Mouse (Mus musculus) midbrain, embryonic 15.5 days (tissue): Measurements from ENCODE around the gene Cacng3. TPM values are rescaled to one million over a fixed set of nuclear protein-coding genes. Genes with fewer than 3 reads are reported as not detected.

ENCODE experiments used
- ATAC-seq: fragments of 200-750 bp; cut with Nextera tagmentation; replicated peaks from 2 replicates; pipeline ENCODE4 v1.8.0; 2017; ENCODE audit warnings: moderate TSS enrichment
- H3K27ac ChIP-seq: fragments of 300-500 bp; sonication (generic); 2 replicates; pipeline ENCODE4 v1.5.1; 2015; ENCODE audit warnings: mild to moderate bottlenecking, inconsistent platforms
- H3K27me3 ChIP-seq: fragments of 300-500 bp; sonication (generic); replicated peaks from 2 replicates; pipeline ENCODE4 v1.6.1; 2015; ENCODE audit warnings: inconsistent platforms
- H3K36me3 ChIP-seq: fragments of 300-500 bp; sonication (generic); replicated peaks from 2 replicates; pipeline ENCODE4 v1.6.1; 2015; ENCODE audit warnings: inconsistent platforms
- H3K4me1 ChIP-seq: fragments of 300-500 bp; sonication (generic); 2 replicates; pipeline ENCODE4 v1.6.1; 2015; ENCODE audit warnings: inconsistent platforms
- H3K4me2 ChIP-seq: fragments of 300-500 bp; sonication (generic); 2 replicates; pipeline ENCODE4 v1.6.1; 2015; ENCODE audit warnings: inconsistent platforms, mild to moderate bottlenecking, moderate library complexity
- H3K4me3 ChIP-seq: fragments of 300-500 bp; sonication (generic); 2 replicates; pipeline ENCODE4 v1.5.1; 2015; ENCODE audit warnings: mild to moderate bottlenecking, inconsistent platforms
- H3K9ac ChIP-seq: fragments of 300-500 bp; sonication (generic); 2 replicates; pipeline ENCODE4 v1.6.1; 2015; ENCODE audit warnings: mild to moderate bottlenecking, inconsistent platforms
- H3K9me3 ChIP-seq: fragments of 300-500 bp; sonication (generic); 2 replicates; pipeline ENCODE4 v1.6.1; 2016; ENCODE audit warnings: inconsistent platforms
- WGBS: fragments of 180-500 bp; shearing (Covaris S2); methylation state at CpG from one replicate; pipeline ENCODE4 v1.1.7; 2015; ENCODE audit warnings: mixed read lengths; 5-methylcytosine and 5-hydroxymethylcytosine counted together
- polyA plus RNA-seq: library from polyadenylated mRNA; unstranded; fragments of >200 nt; fragmentation: Nextera tagmentation; extraction: Ambion mirVana; gene quantifications from 2 replicates; pipeline ENCODE4 v1.2.1, GENCODE M21; 2015

The Cacng3 gene
- polyA plus RNA-seq, 1 experiment from 2014 or later = 24.6 TPM

DNA sequence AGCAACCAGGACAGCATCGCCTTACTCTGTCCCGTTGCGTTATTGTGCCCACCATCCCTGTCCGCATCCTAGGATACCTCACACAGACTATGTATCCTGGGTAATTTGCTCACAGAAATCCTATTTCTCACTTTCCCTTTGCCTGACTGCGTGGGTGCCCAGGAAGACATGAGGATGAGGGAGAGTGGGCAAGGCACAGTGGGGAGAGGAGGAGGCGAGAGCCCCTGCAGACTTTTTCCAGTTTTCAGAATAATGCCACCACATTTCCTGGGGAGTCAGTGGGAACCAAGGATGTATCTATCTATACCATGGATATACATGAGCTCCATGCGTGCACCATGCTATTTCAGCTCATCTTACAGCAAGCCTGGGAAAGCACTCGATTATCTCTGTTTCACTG is 57.9 kb downstream of the Cacng3 start:
- no peak for ATAC-seq
- Histone ChIP-seq H3K27me3 (no peaks in the 10 kb centered on the region), H3K9me3 (no peaks in the 10 kb centered on the region), H3K4me3 (no peak overlapping the region), H3K4me1 (no peaks in the 10 kb centered on the region), H3K27ac (no peak overlapping the region), H3K9ac (no peak overlapping the region), H3K36me3 (no peaks in the 10 kb centered on the region), H3K4me2 (no peak overlapping the region)
- WGBS = 91% methylated on average over 8 of the region's 8 CpGs

DNA sequence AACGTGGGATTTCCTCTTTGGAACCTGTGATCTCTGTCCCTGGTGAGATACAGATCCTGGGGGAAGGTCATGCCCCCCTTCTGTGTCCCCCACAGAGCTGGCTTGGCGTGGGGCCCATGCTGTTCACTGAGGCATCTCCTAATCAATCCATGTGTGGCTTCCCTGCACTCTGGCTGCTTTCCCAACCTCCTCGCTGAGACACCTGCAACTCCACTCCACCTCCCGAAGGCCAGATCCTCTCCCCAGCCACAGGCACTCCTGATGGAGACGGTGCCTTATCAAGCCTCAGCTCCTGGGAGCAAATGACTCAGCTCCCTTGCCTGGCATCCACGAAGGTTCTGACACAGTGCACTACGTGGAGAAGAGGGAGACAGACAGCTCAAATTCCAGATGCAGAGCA is 58.6 kb downstream of the Cacng3 start:
- H3K27me3 ChIP-seq = no peaks in the 10 kb centered on the region
- no peaks in the 10 kb centered on the region for H3K4me1 ChIP-seq
- WGBS = 35% methylated on average over 7 of the region's 7 CpGs
- H3K4me3 ChIP-seq = no peak overlapping the region
- H3K4me2 ChIP-seq = no peak overlapping the region
- no peak for ATAC-seq
- no peak overlapping the region for H3K27ac ChIP-seq
- H3K36me3 ChIP-seq = no peaks in the 10 kb centered on the region
- no peak overlapping the region for H3K9ac ChIP-seq
- no peaks in the 10 kb centered on the region for H3K9me3 ChIP-seq

DNA sequence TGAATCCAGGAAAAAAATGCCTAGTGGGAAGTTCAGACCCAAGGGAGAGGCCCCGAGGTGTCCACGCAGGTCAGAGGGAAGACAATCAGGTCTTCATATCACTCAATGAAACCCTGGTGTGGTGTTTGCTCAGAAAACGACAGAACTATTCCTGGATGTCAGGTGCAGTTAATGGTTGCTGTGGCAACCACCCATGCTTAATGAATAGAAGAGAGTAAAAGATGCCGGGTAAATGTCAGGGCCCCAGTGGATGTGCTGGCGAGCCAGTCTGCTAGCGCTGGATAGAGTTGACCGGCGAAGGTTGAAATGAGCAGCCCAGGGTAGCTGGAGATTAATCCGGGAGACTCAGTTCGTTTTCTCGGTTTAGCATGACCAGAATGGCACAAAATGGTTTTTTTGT is 65.0 kb downstream of the Cacng3 start:
- Histone ChIP-seq H3K27ac (peak overlapping the region; percentile 49), H3K36me3 (no peaks in the 10 kb centered on the region), H3K4me2 (no peak overlapping the region), H3K9ac (no peak overlapping the region), H3K27me3 (no peaks in the 10 kb centered on the region), H3K4me1 (peaks cover 13% of the 10 kb centered on the region), H3K4me3 (no peak overlapping the region), H3K9me3 (no peaks in the 10 kb centered on the region)
- 30% methylated on average over 11 of the region's 11 CpGs for WGBS
- peak; percentile 63; the same call in 1 of the 2 replicates for ATAC-seq

DNA sequence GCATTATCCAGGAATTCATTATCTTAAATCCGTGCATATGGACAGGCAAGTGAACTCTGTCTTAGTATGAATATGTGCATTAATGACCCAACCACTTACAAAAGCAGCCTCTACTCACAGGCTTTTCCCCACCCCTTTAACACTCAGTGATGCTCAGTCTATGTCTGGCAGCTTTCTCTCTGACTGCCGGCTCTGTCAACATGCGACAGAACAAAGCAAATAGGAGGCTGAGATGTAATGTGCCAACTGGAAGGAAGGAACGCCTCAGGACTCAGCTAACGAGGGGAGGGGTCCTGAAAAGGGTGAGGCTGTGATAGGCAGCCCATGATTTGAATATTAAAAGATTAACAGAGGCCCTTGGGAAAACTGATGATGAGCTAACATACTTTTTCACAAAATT is 68.2 kb downstream of the Cacng3 start:
- WGBS = 24% methylated on average over 5 of the region's 5 CpGs
- H3K9ac ChIP-seq = no peak overlapping the region
- no peak overlapping the region for H3K4me2 ChIP-seq
- peaks cover 13% of the 10 kb centered on the region for H3K4me1 ChIP-seq
- no peak overlapping the region for H3K4me3 ChIP-seq
- peak overlapping the region; percentile 47; the same call in 1 of the 2 replicates for H3K27ac ChIP-seq
- H3K36me3 ChIP-seq = no peaks in the 10 kb centered on the region
- H3K27me3 ChIP-seq = no peaks in the 10 kb centered on the region
- no peaks in the 10 kb centered on the region for H3K9me3 ChIP-seq
- ATAC-seq = peak; percentile 77

DNA sequence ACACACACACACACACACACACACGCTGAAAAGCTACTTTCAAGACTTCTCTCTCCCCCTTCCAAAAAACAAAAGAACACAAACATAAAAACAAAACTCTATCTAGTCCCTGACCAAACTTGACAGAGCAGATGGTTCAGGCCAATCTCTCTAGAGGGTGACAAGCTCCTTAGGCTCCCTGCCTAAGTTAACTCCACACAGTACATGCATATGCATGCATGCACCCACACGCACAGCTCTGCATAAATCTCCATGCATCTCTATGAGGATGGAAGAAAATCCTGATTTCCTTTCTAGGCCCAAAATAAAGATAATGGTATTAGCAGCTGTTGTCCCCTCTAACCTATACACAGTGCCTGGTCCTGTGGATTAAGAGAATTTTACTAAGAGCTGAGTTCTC is 70.4 kb downstream of the Cacng3 start:
- Histone ChIP-seq H3K27ac (no peak overlapping the region), H3K9me3 (no peaks in the 10 kb centered on the region), H3K4me2 (no peak overlapping the region), H3K4me1 (peaks cover 7% of the 10 kb centered on the region), H3K4me3 (no peak overlapping the region), H3K36me3 (no peaks in the 10 kb centered on the region), H3K9ac (no peak overlapping the region), H3K27me3 (no peaks in the 10 kb centered on the region)
- 74% methylated on average over 2 of the region's 2 CpGs for WGBS
- ATAC-seq = no peak

DNA sequence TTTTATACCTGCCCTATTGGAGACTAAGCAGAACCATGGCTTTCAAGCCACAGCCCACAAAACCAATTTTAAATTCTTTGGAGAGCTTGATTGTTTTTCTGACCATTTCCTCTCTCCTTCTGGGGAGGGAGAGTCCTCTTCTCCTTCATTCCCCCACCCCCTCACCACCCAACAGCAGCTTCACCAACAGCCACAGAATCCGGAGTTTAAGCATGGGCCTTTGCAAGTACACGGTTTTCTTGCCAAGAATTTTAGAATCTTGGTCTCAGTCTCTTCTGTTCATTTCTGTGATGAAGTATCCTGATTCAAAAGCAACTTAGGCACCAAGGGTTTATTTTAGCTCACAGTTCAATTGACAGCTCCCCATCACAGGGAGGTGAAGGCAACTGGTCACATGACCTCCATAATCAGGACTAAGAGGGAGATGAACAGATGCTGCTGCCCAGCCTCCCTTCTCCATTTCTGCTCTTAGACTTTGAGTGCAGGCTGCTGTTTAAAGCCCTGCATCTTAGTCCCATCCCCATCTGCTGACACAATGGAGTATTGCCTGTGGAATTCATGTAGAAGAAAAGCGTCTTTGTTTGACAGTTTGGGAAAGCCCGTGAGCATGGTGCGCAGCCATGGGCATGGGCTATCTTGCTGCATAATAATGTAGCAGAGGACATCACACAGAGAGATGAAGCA is 85.8 kb downstream of the Cacng3 start:
- peaks cover 3% of the 10 kb centered on the region; the same call in 1 of the 2 replicates for H3K4me1 ChIP-seq
- WGBS = 78% methylated on average over 5 of the region's 5 CpGs
- H3K27me3 ChIP-seq = no peaks in the 10 kb centered on the region
- H3K9me3 ChIP-seq = no peaks in the 10 kb centered on the region
- no peak overlapping the region for H3K4me3 ChIP-seq
- H3K4me2 ChIP-seq = no peak overlapping the region
- no peaks in the 10 kb centered on the region for H3K36me3 ChIP-seq
- no peak for ATAC-seq
- H3K9ac ChIP-seq = no peak overlapping the region
- no peak overlapping the region for H3K27ac ChIP-seq

DNA sequence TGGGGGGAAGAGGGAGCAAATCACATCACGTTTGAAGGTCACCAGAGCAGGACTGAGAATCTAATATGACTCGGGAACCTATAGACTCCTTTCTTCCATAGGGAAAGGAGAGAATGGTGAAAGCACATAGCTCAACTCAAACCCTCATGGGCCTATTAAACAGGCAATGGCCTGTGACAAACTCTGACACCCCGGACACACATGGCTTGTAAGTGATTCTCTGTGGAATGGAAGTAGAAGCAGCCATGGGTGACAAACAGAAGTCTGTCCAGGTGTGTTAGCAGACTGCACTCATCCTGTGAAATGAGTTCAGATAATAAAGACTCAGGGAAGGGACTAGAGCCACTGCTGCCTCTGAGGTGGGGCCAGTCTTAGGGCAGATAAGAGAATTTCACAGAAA is 88.4 kb downstream of the Cacng3 start:
- Histone ChIP-seq H3K27ac (no peak overlapping the region), H3K4me1 (peaks cover 3% of the 10 kb centered on the region; the same call in 1 of the 2 replicates), H3K9me3 (no peaks in the 10 kb centered on the region), H3K36me3 (no peaks in the 10 kb centered on the region), H3K4me3 (no peak overlapping the region), H3K4me2 (no peak overlapping the region), H3K27me3 (no peaks in the 10 kb centered on the region), H3K9ac (no peak overlapping the region)
- WGBS = 72% methylated on average over 3 of the region's 3 CpGs
- no peak for ATAC-seq

DNA sequence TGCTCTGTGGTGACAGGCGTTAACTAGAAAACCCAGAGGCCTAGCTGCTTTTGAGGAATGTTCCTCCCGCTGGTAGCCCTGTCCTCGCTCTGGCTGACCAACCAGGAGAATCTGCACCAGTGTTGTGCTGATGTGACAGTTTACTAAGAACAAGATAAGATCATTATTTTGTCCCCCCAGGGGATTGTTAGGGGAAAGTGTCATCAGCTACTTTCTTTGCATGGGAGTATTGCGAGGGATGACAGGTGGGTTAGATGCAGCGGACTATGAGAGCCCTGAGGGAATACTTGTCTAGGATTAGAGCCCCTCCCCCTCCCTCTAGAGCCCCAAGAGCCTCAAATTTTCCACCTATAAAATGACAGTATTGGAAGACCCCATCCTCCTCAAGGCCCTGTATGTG is 94.2 kb downstream of the Cacng3 start:
- peaks cover 3% of the 10 kb centered on the region; the same call in 1 of the 2 replicates for H3K4me1 ChIP-seq
- no peak overlapping the region for H3K9ac ChIP-seq
- H3K27me3 ChIP-seq = no peaks in the 10 kb centered on the region
- ATAC-seq = no peak
- no peaks in the 10 kb centered on the region for H3K9me3 ChIP-seq
- no peak overlapping the region for H3K4me2 ChIP-seq
- H3K4me3 ChIP-seq = no peak overlapping the region
- H3K36me3 ChIP-seq = no peaks in the 10 kb centered on the region
- H3K27ac ChIP-seq = no peak overlapping the region
- WGBS = 72% methylated on average over 5 of the region's 5 CpGs

DNA sequence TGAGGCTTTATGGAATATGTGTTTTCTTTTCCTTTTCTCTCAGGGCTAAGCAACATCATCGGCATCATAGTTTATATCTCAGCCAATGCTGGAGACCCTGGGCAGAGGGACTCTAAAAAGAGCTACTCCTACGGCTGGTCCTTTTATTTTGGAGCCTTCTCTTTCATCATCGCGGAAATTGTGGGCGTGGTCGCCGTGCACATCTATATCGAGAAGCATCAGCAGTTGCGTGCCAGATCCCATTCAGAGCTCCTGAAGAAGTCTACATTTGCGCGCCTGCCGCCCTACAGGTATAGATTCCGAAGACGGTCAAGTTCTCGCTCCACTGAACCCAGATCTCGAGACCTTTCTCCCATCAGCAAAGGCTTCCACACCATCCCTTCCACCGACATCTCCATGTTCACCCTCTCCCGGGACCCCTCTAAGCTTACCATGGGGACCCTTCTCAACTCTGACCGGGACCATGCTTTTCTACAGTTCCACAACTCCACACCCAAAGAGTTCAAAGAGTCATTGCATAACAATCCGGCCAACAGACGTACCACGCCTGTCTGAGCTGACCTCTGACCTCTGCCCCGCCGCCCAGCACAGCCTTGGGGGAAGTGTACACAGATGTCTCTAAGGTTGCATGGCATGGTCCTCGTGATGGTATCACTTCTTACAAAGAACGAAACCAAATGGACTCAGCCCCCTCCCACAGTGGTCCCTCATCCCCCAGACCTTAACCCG is 98.2 kb downstream of the Cacng3 start:
- ATAC-seq = no peak
- Histone ChIP-seq H3K4me2 (no peak overlapping the region), H3K4me3 (no peak overlapping the region), H3K27ac (no peak overlapping the region), H3K36me3 (no peaks in the 10 kb centered on the region), H3K27me3 (no peaks in the 10 kb centered on the region), H3K9me3 (no peaks in the 10 kb centered on the region), H3K9ac (no peak overlapping the region), H3K4me1 (no peaks in the 10 kb centered on the region)
- 87% methylated on average over 27 of the region's 27 CpGs for WGBS

DNA sequence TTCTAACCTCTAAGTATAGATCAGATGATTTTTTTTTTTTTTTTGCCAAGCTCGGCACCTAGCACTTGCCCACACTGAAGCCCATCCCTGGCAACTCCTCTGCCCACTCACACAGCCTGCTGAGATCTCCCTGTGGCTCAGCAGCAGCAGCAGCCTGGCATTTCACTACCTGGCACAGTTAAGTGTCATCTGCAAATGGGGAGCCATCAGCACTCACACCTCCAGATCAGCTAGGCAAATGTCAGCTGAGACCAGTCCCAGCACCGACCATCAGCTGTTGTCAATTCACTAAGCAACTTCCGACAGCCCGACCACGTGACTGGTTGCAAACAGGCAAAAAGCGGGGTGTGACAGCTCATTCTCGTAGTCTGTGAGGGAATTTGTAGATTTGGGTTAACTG is 109.3 kb downstream of the Cacng3 start:
- H3K27ac ChIP-seq = no peak overlapping the region
- H3K4me1 ChIP-seq = no peaks in the 10 kb centered on the region
- no peak overlapping the region for H3K4me2 ChIP-seq
- 83% methylated on average over 7 of the region's 7 CpGs for WGBS
- H3K9ac ChIP-seq = no peak overlapping the region
- ATAC-seq = no peak
- no peaks in the 10 kb centered on the region for H3K27me3 ChIP-seq
- H3K4me3 ChIP-seq = no peak overlapping the region
- no peaks in the 10 kb centered on the region for H3K9me3 ChIP-seq
- no peaks in the 10 kb centered on the region for H3K36me3 ChIP-seq

DNA sequence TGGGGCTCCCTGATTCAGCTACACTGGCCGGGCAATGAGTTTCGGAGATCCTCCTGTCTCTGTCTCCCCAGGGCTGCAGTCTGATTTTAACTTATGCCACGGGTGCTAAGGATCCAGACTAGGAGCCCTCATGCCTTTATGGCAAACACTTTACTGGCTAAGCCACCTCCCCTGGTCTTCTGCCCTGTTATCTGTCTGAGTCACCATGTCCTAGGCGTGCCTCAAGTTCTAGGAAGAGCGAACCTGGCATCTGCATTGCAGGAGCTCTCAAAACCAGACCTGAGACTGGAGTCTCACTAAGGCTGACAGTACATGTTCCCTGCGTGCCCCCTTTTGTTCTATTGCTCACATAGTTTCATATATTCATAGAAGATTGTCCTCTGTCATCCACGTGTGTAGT is 119.6 kb downstream of the Cacng3 start:
- Histone ChIP-seq H3K27me3 (no peaks in the 10 kb centered on the region), H3K9me3 (no peaks in the 10 kb centered on the region), H3K9ac (no peak overlapping the region), H3K4me3 (no peak overlapping the region), H3K4me1 (peaks cover 7% of the 10 kb centered on the region; the same call in 1 of the 2 replicates), H3K36me3 (no peaks in the 10 kb centered on the region), H3K4me2 (no peak overlapping the region), H3K27ac (no peak overlapping the region)
- WGBS = 92% methylated on average over 7 of the region's 7 CpGs
- no peak for ATAC-seq

DNA sequence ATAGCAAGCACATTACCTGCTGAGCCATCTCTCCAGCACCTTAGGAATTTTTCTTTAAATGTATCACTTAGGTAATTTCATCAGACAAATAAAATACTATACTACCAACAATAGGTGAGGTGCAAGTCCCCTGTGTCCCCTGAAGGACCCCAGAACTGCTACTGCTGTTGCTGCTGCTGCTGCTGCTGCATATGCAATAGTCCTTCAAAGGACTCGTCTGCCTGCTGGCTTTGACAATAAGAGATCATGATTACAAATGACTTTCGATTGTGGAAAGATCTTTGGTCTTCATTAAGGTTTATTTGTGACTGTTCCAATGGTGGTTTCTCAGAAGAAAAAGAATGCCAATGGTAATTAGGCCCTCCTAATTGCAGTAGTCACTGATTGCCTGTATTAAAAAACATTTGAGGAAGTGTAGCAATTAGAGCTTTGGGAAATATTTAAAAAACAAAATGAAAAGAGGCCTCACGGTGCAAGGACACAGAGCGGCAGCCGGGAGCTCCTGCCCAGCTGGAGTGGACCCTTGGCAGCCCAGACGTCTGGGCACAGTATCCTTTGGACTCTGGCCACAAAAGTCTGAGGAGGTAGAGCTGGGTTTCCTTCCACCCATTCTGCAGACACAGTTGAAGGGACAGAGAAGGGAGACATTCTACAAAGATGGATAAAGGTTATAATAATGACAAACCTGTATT is 123.5 kb downstream of the Cacng3 start:
- Histone ChIP-seq H3K9ac (no peak overlapping the region), H3K9me3 (no peaks in the 10 kb centered on the region), H3K4me3 (no peak overlapping the region), H3K36me3 (no peaks in the 10 kb centered on the region), H3K4me2 (no peak overlapping the region), H3K27ac (no peak overlapping the region), H3K27me3 (no peaks in the 10 kb centered on the region), H3K4me1 (no peaks in the 10 kb centered on the region)
- WGBS = 43% methylated on average over 6 of the region's 6 CpGs
- ATAC-seq = no peak
